ENCODE assay signal across 11 mouse cellular contexts in the genomic region with DNA sequence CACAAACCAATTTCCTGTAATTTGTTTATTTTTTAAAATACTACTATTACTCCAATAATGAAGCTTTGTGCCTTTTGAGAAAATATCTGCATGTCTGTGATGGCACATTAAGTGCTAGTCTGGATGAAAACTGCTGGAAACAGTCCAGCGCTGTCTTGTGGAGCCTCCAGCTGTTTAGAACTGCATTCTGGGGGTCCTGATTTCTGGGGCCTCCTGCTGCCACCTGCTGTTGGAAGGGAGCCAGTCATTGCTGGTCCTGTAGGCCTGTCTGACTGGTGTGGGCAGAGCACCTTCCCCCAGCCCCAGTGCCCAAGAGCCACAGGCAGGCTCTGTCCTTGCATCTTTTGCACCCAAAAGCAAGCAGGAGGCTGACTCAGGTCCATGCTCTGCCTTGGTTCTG.
DNase-seq lines count a peak whose midpoint lies in the region; ATAC-seq and TF ChIP-seq lines count a peak whose summit lies in the region.
"Had no signal": no experiment of that assay in that cellular context is flagged by ENCODE, and none has a peak within 500 bp of the region (broad histone marks: within the 10 kb centered on the region; RNA-seq: fewer than 3 reads in every experiment).

No protein-coding gene starts in this region.

- TF ChIP-seq CTCF in olfactory bulb, adult 2 months (IDR thresholded peaks at IDR 0.05; ENCODE audit: insufficient read depth, low read depth, low read length) = no peak

- no peaks in the 10 kb centered on the region for H3K27me3 ChIP-seq in neural tube, embryonic 11.5 days (ENCODE audit: control insufficient read depth, insufficient read depth, low read length)
- no peaks in the 10 kb centered on the region for H3K27me3 ChIP-seq in forebrain, embryonic 16.5 days (replicated peaks; ENCODE audit: control insufficient read depth, insufficient read depth, low read length)

- H3K4me3 ChIP-seq in neural tube, embryonic 11.5 days (ENCODE audit: low read depth, low read length) = no peak overlapping the region
- H3K4me3 ChIP-seq in forebrain, embryonic 16.5 days (replicated peaks; ENCODE audit: low read length) = no peak overlapping the region
- no peak overlapping the region for H3K4me3 ChIP-seq in olfactory bulb, adult 2 months (ENCODE audit: insufficient read depth, low read depth, low read length)

- no peak overlapping the region for H3K27ac ChIP-seq in neural tube, embryonic 11.5 days (ENCODE audit: low read depth, low read length)
- H3K27ac ChIP-seq in forebrain, embryonic 16.5 days (ENCODE audit: low read length) = no peak overlapping the region
- peak overlapping the region; percentile 46; the same call in 1 of the 2 replicates for H3K27ac ChIP-seq in olfactory bulb, adult 2 months (ENCODE audit: insufficient read depth, low read depth, low read length)

- WGBS in neural tube, embryonic 11.5 days = 78% methylated on average over 1 of the region's 1 CpGs
- WGBS in forebrain, embryonic 16.5 days = 36% methylated on average over 1 of the region's 1 CpGs
- 25% methylated on average over 1 of the region's 1 CpGs for WGBS in olfactory bulb, adult 2 months

- no peaks in the 10 kb centered on the region for H3K36me3 ChIP-seq in neural tube, embryonic 11.5 days (ENCODE audit: control insufficient read depth, insufficient read depth, low read length)
- no peaks in the 10 kb centered on the region for H3K36me3 ChIP-seq in forebrain, embryonic 16.5 days (ENCODE audit: control insufficient read depth, insufficient read depth)

- 0 out of 2 replicates have a peak, but pooled peaks have one; percentile 31 for ATAC-seq in neural tube, embryonic 11.5 days (ENCODE audit: insufficient read depth, low FRiP score, low TSS enrichment)
- ATAC-seq in forebrain, embryonic 16.5 days = peak; percentile 83

- peak; percentile 54 for DNase-seq in cerebellum, adult 9-11 months
- no peak for DNase-seq in cerebellum, adult 8-10 months
- peak; percentile 12 for DNase-seq in neural tube, embryonic 11.5 days (ENCODE audit: low spot score)
- no peak for DNase-seq in neural tube, embryonic 10.5 days (ENCODE audit: extremely low spot score, low spot score)
- no peak for DNase-seq in kidney, postnatal 25 days
- no peak for DNase-seq in kidney, adult 18-20 months
- DNase-seq: heart, adult 18-20 months; liver; lung, postnatal 36 days had no signal

- no peaks in the 10 kb centered on the region for H3K4me1 ChIP-seq in neural tube, embryonic 11.5 days (ENCODE audit: control insufficient read depth, insufficient read depth, low read length)
- H3K4me1 ChIP-seq in forebrain, embryonic 16.5 days (replicated peaks; ENCODE audit: control insufficient read depth, insufficient read depth, low read length) = peaks cover 3% of the 10 kb centered on the region
- peaks cover 12% of the 10 kb centered on the region for H3K4me1 ChIP-seq in olfactory bulb, adult 2 months (ENCODE audit: control insufficient read depth, insufficient read depth, low read length)

- TF ChIP-seq POLR2A in olfactory bulb, adult 2 months (IDR thresholded peaks at IDR 0.05; ENCODE audit: insufficient read depth, low read depth, low read length) = no peak

- H3K9ac ChIP-seq in neural tube, embryonic 11.5 days (ENCODE audit: low read length) = no peak overlapping the region
- H3K9ac ChIP-seq in forebrain, embryonic 16.5 days (replicated peaks; ENCODE audit: low read depth, low read length) = no peak overlapping the region

- H3K9me3 ChIP-seq in neural tube, embryonic 11.5 days (ENCODE audit: control insufficient read depth, low read length) = no peaks in the 10 kb centered on the region
- H3K9me3 ChIP-seq in forebrain, embryonic 16.5 days (ENCODE audit: control insufficient read depth, low read length) = no peaks in the 10 kb centered on the region

- H3K4me2 ChIP-seq in neural tube, embryonic 11.5 days (ENCODE audit: low read depth) = no peak overlapping the region
- H3K4me2 ChIP-seq in forebrain, embryonic 16.5 days (ENCODE audit: low read length) = no peak overlapping the region

Comparison
In these comparisons a context has a peak if more than half of its experiments do, and no peak if none do; other contexts are left out.
1. DNase-seq: peak in cerebellum, adult 9-11 months (single experiment) and neural tube, embryonic 11.5 days (single experiment); none in cerebellum, adult 8-10 months (single experiment), neural tube, embryonic 10.5 days (single experiment), kidney, postnatal 25 days (0 of 2) and kidney, adult 18-20 months (single experiment).